Mouse (Mus musculus) hindbrain, embryonic 12.5 days (tissue): ENCODE measurements around the gene Trpd52l3. TPM values are rescaled to one million over a fixed set of nuclear protein-coding genes. Genes with fewer than 3 reads are reported as not detected.
"Not testable (repeated sequence)": the region's sequence is repeated elsewhere in the genome, so short reads cannot be mapped to it uniquely, and the experiment has no call there.

Source experiments
- ATAC-seq: fragments of 200-750 bp; cut with Nextera tagmentation; 2 replicates; pipeline ENCODE4 v1.8.0; 2017; ENCODE audit warnings: moderate TSS enrichment; ENCODE audit not compliant: low FRiP score
- H3K27ac ChIP-seq: fragments of 300-500 bp; sonication (generic); 2 replicates; pipeline ENCODE4 v1.5.1; 2016; ENCODE audit warnings: mild to moderate bottlenecking
- H3K27me3 ChIP-seq: fragments of 300-500 bp; sonication (generic); 2 replicates; pipeline ENCODE4 v1.6.1; 2016; ENCODE audit warnings: mild to moderate bottlenecking
- H3K36me3 ChIP-seq: fragments of 300-500 bp; sonication (generic); 2 replicates; pipeline ENCODE4 v1.6.1; 2016; ENCODE audit warnings: mild to moderate bottlenecking
- H3K4me1 ChIP-seq: fragments of 300-500 bp; sonication (generic); 2 replicates; pipeline ENCODE4 v1.6.1; 2016
- H3K4me2 ChIP-seq: fragments of 300-500 bp; sonication (generic); replicated peaks from 2 replicates; pipeline ENCODE4 v1.6.1; 2016; ENCODE audit warnings: mild to moderate bottlenecking
- H3K4me3 ChIP-seq: fragments of 300-500 bp; sonication (generic); 2 replicates; pipeline ENCODE4 v1.5.1; 2016; ENCODE audit warnings: mild to moderate bottlenecking
- H3K9ac ChIP-seq: fragments of 300-500 bp; sonication (generic); 2 replicates; pipeline ENCODE4 v1.6.1; 2016; ENCODE audit warnings: mild to moderate bottlenecking, moderate library complexity
- H3K9me3 ChIP-seq: fragments of 300-500 bp; sonication (generic); replicated peaks from 2 replicates; pipeline ENCODE4 v1.6.1; 2016; ENCODE audit warnings: mild to moderate bottlenecking
- WGBS: fragments of 180-500 bp; shearing (Covaris S2); methylation state at CpG from one replicate; pipeline ENCODE4 v1.1.7; 2016; 5-methylcytosine and 5-hydroxymethylcytosine counted together
- polyA plus RNA-seq: library from polyadenylated mRNA; unstranded; fragments of >200 nt; fragmentation: Nextera tagmentation; extraction: Ambion mirVana; gene quantifications from 2 replicates; pipeline ENCODE4 v1.2.1, GENCODE M21; 2016

The Trpd52l3 gene
- polyA plus RNA-seq, 1 experiment from 2014 or later: not detected

GRCm38 (mm10) chr19:30000406-30001365, 2.9 kb upstream of the Trpd52l3 start:
- no peak overlapping the region for H3K9ac ChIP-seq
- peak; percentile 43; the same call in 1 of the 2 replicates for ATAC-seq
- no peak overlapping the region for H3K27ac ChIP-seq
- WGBS: 44% methylated on average over 12 of the region's 12 CpGs
- 0 out of 2 replicates have a peak, but pooled peaks cover 3% of the 10 kb centered on the region for H3K4me1 ChIP-seq
- H3K27me3 ChIP-seq: no peaks in the 10 kb centered on the region
- no peaks in the 10 kb centered on the region for H3K9me3 ChIP-seq
- H3K4me2 ChIP-seq: 0 out of 2 replicates have a peak overlapping the region, but pooled peaks have one; percentile 1
- no peaks in the 10 kb centered on the region for H3K36me3 ChIP-seq
- H3K4me3 ChIP-seq: no peak overlapping the region

GRCm38 (mm10) chr19:30001550-30001949, 2.0 kb upstream of the Trpd52l3 start:
- WGBS: 89% methylated on average over 6 of the region's 6 CpGs
- Histone ChIP-seq H3K27ac (no peak overlapping the region), H3K36me3 (no peaks in the 10 kb centered on the region), H3K4me3 (no peak overlapping the region), H3K9me3 (no peaks in the 10 kb centered on the region), H3K27me3 (no peaks in the 10 kb centered on the region), H3K4me1 (0 out of 2 replicates have a peak, but pooled peaks cover 3% of the 10 kb centered on the region), H3K4me2 (no peak overlapping the region), H3K9ac (no peak overlapping the region)
- ATAC-seq: no peak

- H3K27ac ChIP-seq: no peak overlapping the region
- no peaks in the 10 kb centered on the region for H3K27me3 ChIP-seq
- no peak for ATAC-seq
- H3K4me2 ChIP-seq: no peak overlapping the region
- no peaks in the 10 kb centered on the region for H3K4me1 ChIP-seq
- 69% methylated on average over 3 of the region's 3 CpGs for WGBS
- H3K9ac ChIP-seq: no peak overlapping the region
- no peaks in the 10 kb centered on the region for H3K36me3 ChIP-seq
- H3K9me3 ChIP-seq: no peaks in the 10 kb centered on the region
- H3K4me3 ChIP-seq: no peak overlapping the region
These were observed 2.8 kb downstream of the Trpd52l3 start for GRCm38 (mm10) chr19:30006371-30006770.

GRCm38 (mm10) chr19:30010520-30011296, 7.1 kb downstream of the Trpd52l3 start:
- Histone ChIP-seq H3K4me2 (no peak overlapping the region), H3K27ac (no peak overlapping the region), H3K4me3 (no peak overlapping the region), H3K27me3 (no peaks in the 10 kb centered on the region), H3K9ac (no peak overlapping the region), H3K36me3 (no peaks in the 10 kb centered on the region), H3K9me3 (no peaks in the 10 kb centered on the region), H3K4me1 (no peaks in the 10 kb centered on the region)
- 83% methylated on average over 13 of the region's 13 CpGs for WGBS
- ATAC-seq: no peak

- no peaks in the 10 kb centered on the region for H3K4me1 ChIP-seq
- 83% methylated on average over 3 of the region's 3 CpGs for WGBS
- H3K4me3 ChIP-seq: no peak overlapping the region
- H3K27ac ChIP-seq: no peak overlapping the region
- no peaks in the 10 kb centered on the region for H3K36me3 ChIP-seq
- H3K9ac ChIP-seq: no peak overlapping the region
- H3K4me2 ChIP-seq: no peak overlapping the region
- no peaks in the 10 kb centered on the region for H3K27me3 ChIP-seq
- no peak for ATAC-seq
- no peaks in the 10 kb centered on the region for H3K9me3 ChIP-seq
These were observed 10.7 kb downstream of the Trpd52l3 start for GRCm38 (mm10) chr19:30014331-30014730.

- ATAC-seq: no peak
- Histone ChIP-seq H3K4me1 (no peaks in the 10 kb centered on the region), H3K4me2 (no peak overlapping the region), H3K9ac (no peak overlapping the region), H3K4me3 (no peak overlapping the region), H3K27ac (no peak overlapping the region), H3K27me3 (no peaks in the 10 kb centered on the region), H3K9me3 (no peaks in the 10 kb centered on the region), H3K36me3 (no peaks in the 10 kb centered on the region)
- WGBS: 76% methylated on average over 6 of the region's 6 CpGs
These were observed 12.6 kb downstream of the Trpd52l3 start for GRCm38 (mm10) chr19:30016156-30016555.

- ATAC-seq, H3K36me3 ChIP-seq, H3K4me2 ChIP-seq, H3K9me3 ChIP-seq, H3K27me3 ChIP-seq, H3K27ac ChIP-seq, H3K9ac ChIP-seq, H3K4me1 ChIP-seq, H3K4me3 ChIP-seq: not testable (repeated sequence)
- 93% methylated on average over 10 of the region's 10 CpGs for WGBS
These were observed 19.8 kb downstream of the Trpd52l3 start for GRCm38 (mm10) chr19:30023419-30023818.

GRCm38 (mm10) chr19:30029002-30029710, 25.6 kb downstream of the Trpd52l3 start:
- H3K4me1 ChIP-seq: peaks cover 31% of the 10 kb centered on the region
- no peak overlapping the region for H3K9ac ChIP-seq
- peak overlapping the region; percentile 95; the same call in 1 of the 2 replicates for H3K27ac ChIP-seq
- no peaks in the 10 kb centered on the region for H3K9me3 ChIP-seq
- H3K4me3 ChIP-seq: no peak overlapping the region
- H3K4me2 ChIP-seq: peak overlapping the region; percentile 76
- ATAC-seq: no peak
- H3K36me3 ChIP-seq: no peaks in the 10 kb centered on the region
- H3K27me3 ChIP-seq: no peaks in the 10 kb centered on the region
- 24% methylated on average over 11 of the region's 11 CpGs for WGBS

GRCm38 (mm10) chr19:30029894-30030635, 26.5 kb downstream of the Trpd52l3 start, which contains the start of gene Uhrf2:
Gene Uhrf2 (plus strand): TSS chr19:30030513.
- WGBS: under 1% methylated on average over 73 of the region's 74 CpGs

GRCm38 (mm10) chr19:30030636-30031467, 27.3 kb downstream of the Trpd52l3 start:
- H3K36me3 ChIP-seq: no peaks in the 10 kb centered on the region
- peak overlapping the region; percentile 76 for H3K4me2 ChIP-seq
- H3K27ac ChIP-seq: peak overlapping the region; percentile 95
- under 1% methylated on average over 85 of the region's 92 CpGs for whole genome bisulfite sequencing
- H3K4me1 ChIP-seq: peaks cover 39% of the 10 kb centered on the region
- H3K9ac ChIP-seq: peak overlapping the region; percentile 100
- H3K4me3 ChIP-seq: peak overlapping the region; percentile 100
- H3K27me3 ChIP-seq: no peaks in the 10 kb centered on the region
- H3K9me3 ChIP-seq: no peaks in the 10 kb centered on the region
- ATAC-seq: no peak

More at GRCm38 (mm10) chr19:30029894-30030635, 26.5 kb downstream of the Trpd52l3 start, which contains the start of gene Uhrf2:
- Histone ChIP-seq H3K9ac (peak within 1 kb of the TSS; percentile 100), H3K27me3 (no peaks in the 10 kb centered on the region), H3K27ac (peak within 1 kb of the TSS; percentile 95), H3K9me3 (no peaks in the 10 kb centered on the region), H3K4me1 (peaks cover 37% of the 10 kb centered on the region), H3K36me3 (no peaks in the 10 kb centered on the region), H3K4me2 (peak within 1 kb of the TSS; percentile 76), H3K4me3 (peak within 1 kb of the TSS; percentile 100)
- ATAC-seq: peak; percentile 97
